Mouse (Mus musculus) lung, postnatal 0 days (tissue): ENCODE data around the gene H2-M5. TPM values are rescaled to one million over a fixed set of nuclear protein-coding genes. Genes with fewer than 3 reads are reported as not detected.
"Not testable (repeated sequence)": the region's sequence is repeated elsewhere in the genome, so short reads cannot be mapped to it uniquely, and the experiment has no call there.

Source experiments
- ATAC-seq: fragments of 200-750 bp; cut with Nextera tagmentation; 2 replicates; pipeline ENCODE4 v1.8.0; 2017; ENCODE audit warnings: moderate library complexity
- DNase-seq: peaks from one replicate; pipeline ENCODE4 v3.0.0-alpha.2; 2016; ENCODE audit warnings: low spot score
- H3K27ac ChIP-seq: fragments of 300-500 bp; sonication (generic); 2 replicates; pipeline ENCODE4 v1.5.1; 2014; ENCODE audit warnings: antibody characterized with exemption, mild to moderate bottlenecking, low read length, mixed read lengths
- H3K27me3 ChIP-seq: fragments of 300-500 bp; sonication (generic); replicated peaks from 2 replicates; pipeline ENCODE4 v1.6.1; 2014; ENCODE audit warnings: low read length, mixed read lengths; ENCODE audit not compliant: insufficient read depth
- H3K36me3 ChIP-seq: fragments of 300-500 bp; sonication (generic); 2 replicates; pipeline ENCODE4 v1.6.1; 2014; ENCODE audit warnings: low read length, mixed read lengths; ENCODE audit not compliant: insufficient read depth
- H3K4me1 ChIP-seq: fragments of 300-500 bp; sonication (generic); 2 replicates; pipeline ENCODE4 v1.6.1; 2014; ENCODE audit warnings: antibody characterized with exemption, low read depth, low read length, mixed read lengths; ENCODE audit not compliant: insufficient read depth
- H3K4me2 ChIP-seq: fragments of 300-500 bp; sonication (generic); replicated peaks from 2 replicates; pipeline ENCODE4 v1.6.1; 2014; ENCODE audit warnings: low read depth, mild to moderate bottlenecking, low read length, moderate library complexity, mixed read lengths
- H3K4me3 ChIP-seq: fragments of 300-500 bp; sonication (generic); 2 replicates; pipeline ENCODE4 v1.5.1; 2014; ENCODE audit warnings: low read depth, low read length
- H3K9ac ChIP-seq: fragments of 300-500 bp; sonication (generic); replicated peaks from 2 replicates; pipeline ENCODE4 v1.6.1; 2014; ENCODE audit warnings: low read depth, mild to moderate bottlenecking
- H3K9me3 ChIP-seq: fragments of 300-500 bp; sonication (generic); 2 replicates; pipeline ENCODE4 v1.6.1; 2016; ENCODE audit warnings: low read length, mixed read lengths
- CTCF ChIP-seq: IDR thresholded peaks from 2 replicates; pipeline ENCODE4 v1.5.1; 2016; ENCODE audit warnings: antibody characterized with exemption, mild to moderate bottlenecking
- EP300 ChIP-seq: IDR thresholded peaks from 2 replicates; pipeline ENCODE4 v1.6.1; 2016; ENCODE audit warnings: antibody characterized with exemption, mild to moderate bottlenecking, control low read depth
- WGBS: fragments of 180-500 bp; shearing (Covaris S2); extraction: QIAGEN DNeasy Blood & Tissue Kit; methylation state at CpG from one replicate; pipeline ENCODE4 v1.1.7; 2014; 5-methylcytosine and 5-hydroxymethylcytosine counted together
- polyA plus RNA-seq: library from polyadenylated mRNA; unstranded; fragments of >200 nt; fragmentation: Nextera tagmentation; extraction: Ambion mirVana; gene quantifications from 2 replicates; pipeline ENCODE4 v1.2.1, GENCODE M21; 2015

H2-M5 gene
- polyA plus RNA-seq, 1 experiment from 2014 or later: 0.13 TPM

DNA sequence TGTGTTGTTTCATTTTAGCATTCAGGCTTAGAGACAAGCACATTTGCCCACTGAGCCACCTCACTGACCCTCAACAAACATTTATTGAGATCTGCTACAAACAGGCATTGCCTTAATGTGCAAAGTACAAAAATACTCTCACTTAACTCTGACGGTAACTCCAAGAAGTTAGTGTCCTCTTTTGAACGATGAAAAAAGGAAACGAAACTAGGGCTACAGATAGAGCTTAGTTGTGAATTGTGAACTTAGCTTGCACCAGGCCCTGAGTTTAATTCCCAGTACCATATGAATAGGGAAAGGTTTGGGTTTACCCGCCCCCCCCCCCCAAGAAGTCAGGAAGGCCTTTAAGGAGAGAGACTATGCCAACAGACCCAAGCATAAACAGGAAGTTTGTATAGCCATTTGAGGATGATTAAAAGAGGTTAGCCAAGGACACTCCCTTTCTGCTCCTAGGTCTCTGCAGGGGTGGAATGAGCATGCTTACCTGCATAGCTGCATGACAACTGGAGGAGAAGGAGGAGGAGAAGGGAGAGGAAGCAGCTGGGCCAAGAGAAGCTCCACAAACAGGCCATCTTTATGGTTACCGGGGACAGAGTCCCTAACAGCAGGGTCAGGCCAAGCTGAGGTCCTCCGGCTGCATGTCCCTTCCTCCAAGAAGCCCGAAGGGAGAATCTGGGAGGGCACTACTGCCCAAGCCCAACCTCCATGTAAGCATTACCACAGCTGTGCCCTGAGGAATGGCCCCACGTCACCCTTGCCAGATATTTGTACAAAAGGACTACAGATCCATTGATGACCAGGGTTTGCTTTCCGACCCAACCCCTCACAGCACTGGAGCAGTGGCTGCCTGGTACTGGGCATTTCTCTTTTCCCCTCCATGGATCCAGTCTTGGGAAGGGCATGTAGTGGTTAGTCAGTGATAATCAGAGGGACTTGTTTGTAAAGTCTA lies 33.6 kb upstream of the H2-M5 start, which contains the start of gene Mog:
Gene Mog (minus strand): TSS at position 771 of the 949 bp plus-strand sequence.
- Histone ChIP-seq H3K27me3 (no peaks in the 10 kb centered on the region), H3K4me3 (no peak within 1 kb of the TSS), H3K9ac (no peak within 1 kb of the TSS), H3K4me2 (no peak within 1 kb of the TSS), H3K4me1 (no peaks in the 10 kb centered on the region), H3K27ac (no peak within 1 kb of the TSS), H3K9me3 (no peaks in the 10 kb centered on the region), H3K36me3 (no peaks in the 10 kb centered on the region)
- TF ChIP-seq EP300 (no peak), CTCF (no peak)
- ATAC-seq: no peak
- DNase-seq: no peak
- 67% methylated on average over 9 of the region's 9 CpGs for WGBS

DNA sequence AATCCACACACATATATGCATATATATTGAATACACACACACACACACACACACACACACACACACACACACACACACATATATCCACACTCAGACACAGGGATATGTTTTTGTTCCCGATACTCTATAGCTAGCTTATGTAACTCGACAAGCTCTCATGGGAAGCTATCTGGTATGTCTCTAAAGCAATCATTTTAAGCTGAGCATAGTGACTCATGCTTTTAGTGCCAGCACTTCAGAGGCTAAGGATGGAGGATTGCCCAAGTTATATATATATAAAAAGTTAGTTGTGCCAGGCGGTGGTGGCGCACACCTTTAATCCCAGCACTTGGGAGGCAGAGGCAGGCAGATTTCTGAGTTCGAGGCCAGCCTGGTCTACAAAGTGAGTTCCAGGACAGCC lies 29.9 kb upstream of the H2-M5 start:
- not testable (repeated sequence) for ATAC-seq, H3K4me3 ChIP-seq, H3K4me2 ChIP-seq, DNase-seq, H3K36me3 ChIP-seq, H3K27ac ChIP-seq, H3K4me1 ChIP-seq, H3K9ac ChIP-seq, H3K9me3 ChIP-seq, H3K27me3 ChIP-seq
- 77% methylated on average over 5 of the region's 5 CpGs for WGBS

DNA sequence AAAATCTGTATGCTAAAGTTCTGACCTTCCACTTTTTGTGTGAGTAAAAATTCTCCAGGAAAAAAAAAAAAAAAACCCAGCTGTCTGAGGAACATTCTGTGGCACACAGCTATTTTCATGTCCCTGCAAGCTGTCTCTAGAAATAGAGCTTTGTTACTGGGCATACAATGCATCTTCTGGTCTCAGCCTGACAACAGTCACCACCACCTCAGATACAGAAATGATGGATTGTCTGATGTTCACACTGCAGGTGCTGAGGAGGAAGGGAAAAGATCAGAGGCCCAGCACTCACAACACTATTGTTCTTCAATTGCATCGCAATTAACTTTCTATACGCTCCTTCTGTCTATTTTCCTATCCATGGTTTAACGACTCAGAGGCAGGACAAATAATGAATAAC lies 29.0 kb upstream of the H2-M5 start:
- TF ChIP-seq EP300: no peak
- TF ChIP-seq CTCF: no peak
- WGBS: 69% methylated on average over 3 of the region's 3 CpGs
- no peak overlapping the region for H3K4me3 ChIP-seq
- ATAC-seq: no peak
- no peaks in the 10 kb centered on the region for H3K9me3 ChIP-seq
- H3K4me1 ChIP-seq: no peaks in the 10 kb centered on the region
- no peak overlapping the region for H3K4me2 ChIP-seq
- H3K27me3 ChIP-seq: no peaks in the 10 kb centered on the region
- H3K9ac ChIP-seq: no peak overlapping the region
- H3K36me3 ChIP-seq: no peaks in the 10 kb centered on the region
- no peak for DNase-seq
- no peak overlapping the region for H3K27ac ChIP-seq

DNA sequence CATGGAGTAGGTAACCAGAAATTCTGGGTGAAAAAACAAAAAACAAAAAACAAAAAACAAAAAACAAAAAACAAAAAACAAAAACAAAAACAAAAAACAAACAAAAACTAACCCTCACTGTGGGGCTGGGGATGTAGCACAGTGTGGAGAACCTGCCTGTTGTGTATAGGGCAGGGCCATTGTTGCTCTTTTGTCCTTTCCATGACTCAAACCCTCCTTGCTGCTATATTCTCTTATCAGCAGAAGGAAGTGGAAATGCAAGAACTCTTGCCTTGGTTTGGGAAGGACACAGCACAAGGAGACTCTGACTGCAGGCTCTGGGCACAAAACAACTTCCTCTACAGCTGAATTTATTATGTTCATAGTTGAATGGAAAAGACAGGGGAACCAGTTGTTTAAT lies 27.0 kb upstream of the H2-M5 start:
- Histone ChIP-seq H3K9ac (no peak overlapping the region), H3K27ac (no peak overlapping the region), H3K4me1 (0 out of 2 replicates have a peak, but pooled peaks cover 3% of the 10 kb centered on the region), H3K36me3 (no peaks in the 10 kb centered on the region), H3K27me3 (no peaks in the 10 kb centered on the region), H3K9me3 (no peaks in the 10 kb centered on the region), H3K4me2 (no peak overlapping the region), H3K4me3 (no peak overlapping the region)
- no peak for DNase-seq
- no peak for ATAC-seq
- TF ChIP-seq CTCF: no peak
- no peak for TF ChIP-seq EP300

DNA sequence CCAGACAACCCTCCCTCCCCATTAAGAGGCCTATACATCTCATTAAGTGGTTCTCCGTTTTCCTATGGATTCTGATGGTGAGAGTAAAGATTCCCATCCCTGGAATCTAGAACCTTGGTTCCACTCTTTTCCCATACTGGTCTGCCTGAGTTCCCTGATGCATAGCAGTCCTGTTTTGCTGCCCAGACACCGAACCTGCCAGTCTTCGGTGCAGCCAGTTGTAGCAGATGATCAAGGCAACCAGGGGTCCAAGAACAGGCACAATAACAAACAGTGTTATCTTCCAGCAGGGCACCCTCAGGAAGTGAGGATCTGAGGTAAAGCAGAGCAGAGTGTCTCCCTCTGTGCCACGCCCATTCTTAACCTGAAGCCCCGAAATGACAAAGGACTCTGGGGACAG lies 22.8 kb upstream of the H2-M5 start:
- 63% methylated on average over 5 of the region's 5 CpGs for WGBS
- no peak for ATAC-seq
- 0 out of 2 replicates have a peak, but pooled peaks cover 3% of the 10 kb centered on the region for H3K4me1 ChIP-seq
- no peak overlapping the region for H3K9ac ChIP-seq
- no peak overlapping the region for H3K4me2 ChIP-seq
- no peak for TF ChIP-seq EP300
- no peak for TF ChIP-seq CTCF
- no peak overlapping the region for H3K27ac ChIP-seq
- no peaks in the 10 kb centered on the region for H3K27me3 ChIP-seq
- no peaks in the 10 kb centered on the region for H3K9me3 ChIP-seq
- DNase-seq: no peak
- peaks cover 10% of the 10 kb centered on the region; the same call in 1 of the 2 replicates for H3K36me3 ChIP-seq
- H3K4me3 ChIP-seq: no peak overlapping the region

DNA sequence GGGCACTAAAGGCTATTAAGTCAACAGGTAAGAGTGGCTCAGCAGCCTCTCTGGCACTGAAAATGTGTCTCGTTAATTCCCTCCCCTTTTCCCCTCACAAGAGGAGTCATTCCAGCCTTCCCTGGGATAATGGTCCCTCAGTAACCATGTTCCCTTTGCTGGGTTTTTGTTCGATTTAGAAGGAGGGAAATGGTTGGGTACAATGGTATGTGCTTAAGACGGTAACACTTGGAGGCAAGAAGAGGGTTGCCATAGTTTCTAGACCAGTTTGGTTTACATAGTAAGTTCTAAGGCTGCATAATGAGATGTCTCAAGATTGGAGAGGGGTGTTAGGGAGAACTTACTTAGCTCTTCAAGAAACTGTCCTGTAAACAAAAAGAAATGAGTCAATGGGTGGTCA lies 22.4 kb upstream of the H2-M5 start:
- Histone ChIP-seq H3K9ac (no peak overlapping the region), H3K36me3 (peaks cover 10% of the 10 kb centered on the region; the same call in 1 of the 2 replicates), H3K4me2 (no peak overlapping the region), H3K4me3 (no peak overlapping the region), H3K27ac (no peak overlapping the region), H3K9me3 (no peaks in the 10 kb centered on the region), H3K4me1 (0 out of 2 replicates have a peak, but pooled peaks cover 3% of the 10 kb centered on the region), H3K27me3 (no peaks in the 10 kb centered on the region)
- DNase-seq: no peak
- no peak for ATAC-seq
- WGBS: 56% methylated on average over 3 of the region's 3 CpGs
- TF ChIP-seq EP300: no peak
